Comparison of ENCODE assay signal across 9 mouse cellular contexts in the genomic region with DNA sequence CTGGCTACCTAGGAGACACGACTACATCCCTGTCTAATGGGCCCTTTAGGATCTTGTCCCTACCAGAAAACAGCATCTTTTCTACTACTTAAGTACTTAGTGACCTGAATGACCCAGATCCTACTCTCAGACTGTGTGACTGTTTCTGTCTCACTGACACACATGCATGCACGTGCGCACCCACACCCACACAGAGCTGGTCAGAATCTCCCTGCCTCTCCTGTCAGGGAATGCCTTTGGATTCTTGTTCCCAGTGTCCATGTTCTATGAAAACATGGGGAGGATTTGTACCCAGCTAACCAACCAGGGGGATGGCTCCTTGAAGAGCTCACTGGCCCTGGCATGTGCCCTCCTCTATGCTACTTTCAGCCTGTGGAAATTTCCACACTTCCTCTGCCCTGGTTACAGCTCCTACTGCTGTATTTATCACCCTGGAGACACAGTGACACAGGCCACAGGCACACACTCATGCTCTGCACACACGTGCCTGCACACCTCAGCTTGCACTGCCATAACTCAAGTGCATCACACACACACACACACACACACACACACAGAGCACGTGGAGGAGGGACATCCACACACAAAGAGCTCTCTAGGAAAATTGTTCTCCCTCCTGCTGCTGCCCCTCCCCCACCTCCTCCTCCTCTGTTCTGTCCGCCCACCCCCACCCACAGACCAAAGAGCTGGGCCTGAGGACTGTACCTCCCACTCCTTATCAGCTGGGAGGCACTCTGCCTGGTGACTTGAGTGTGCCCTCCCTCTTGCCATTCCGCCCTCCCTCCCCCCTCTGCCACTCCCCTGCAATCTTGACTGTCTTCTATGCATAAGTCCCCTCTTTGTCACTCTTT. TPM values are rescaled to one million over a fixed set of nuclear protein-coding genes. Genes with fewer than 3 reads are reported as not detected.
A peak's percentile ranks its signal among the peaks of the same experiment; 100 is the strongest.
DNase-seq lines count a peak whose midpoint lies in the region; ATAC-seq and TF ChIP-seq lines count a peak whose summit lies in the region.
"Had no signal": no experiment of that assay in that cellular context is flagged by ENCODE, and none has a peak within 500 bp of the region (broad histone marks: within the 10 kb centered on the region; RNA-seq: fewer than 3 reads in every experiment).

No protein-coding gene starts in this region.

- H3K27ac ChIP-seq in left cerebral cortex, adult 2 months = peak overlapping the region; percentile 78
- H3K27ac ChIP-seq in embryonic facial prominence, embryonic 14.5 days (replicated peaks; ENCODE audit: low read depth, low read length) = 0 out of 2 replicates have a peak overlapping the region, but pooled peaks have one; percentile 6
- H3K27ac ChIP-seq in limb, embryonic 11.5 days (replicated peaks; ENCODE audit: low read depth, low read length) = no peak overlapping the region
- H3K27ac ChIP-seq in midbrain, embryonic 16.5 days (ENCODE audit: low read length) = peak overlapping the region; percentile 59
- H3K27ac ChIP-seq: limb, embryonic 12.5 days had no signal

- no peaks in the 10 kb centered on the region for H3K4me1 ChIP-seq in embryonic facial prominence, embryonic 14.5 days (ENCODE audit: control insufficient read depth, insufficient read depth, low read length)
- H3K4me1 ChIP-seq in limb, embryonic 11.5 days (ENCODE audit: control insufficient read depth, insufficient read depth, low read length) = peaks cover 6% of the 10 kb centered on the region; the same call in 1 of the 2 replicates
- H3K4me1 ChIP-seq in midbrain, embryonic 16.5 days (ENCODE audit: control insufficient read depth, insufficient read depth, low read length) = peaks cover 31% of the 10 kb centered on the region

- H3K9ac ChIP-seq in embryonic facial prominence, embryonic 14.5 days (ENCODE audit: low read depth, low read length) = no peak overlapping the region
- no peak overlapping the region for H3K9ac ChIP-seq in limb, embryonic 11.5 days (ENCODE audit: low read length)
- H3K9ac ChIP-seq in midbrain, embryonic 16.5 days (ENCODE audit: low read depth, low read length) = no peak overlapping the region
- H3K9ac ChIP-seq: limb, embryonic 12.5 days had no signal

- ATAC-seq in embryonic facial prominence, embryonic 14.5 days (ENCODE audit: low read depth) = peak; percentile 13; the same call in 1 of the 2 replicates
- ATAC-seq in limb, embryonic 11.5 days (ENCODE audit: insufficient number of reproducible peaks, low FRiP score, low TSS enrichment, low read depth) = peak; percentile 17; the same call in 1 of the 2 replicates
- ATAC-seq in midbrain, embryonic 16.5 days = peak; percentile 54

- H3K9me3 ChIP-seq in embryonic facial prominence, embryonic 14.5 days (ENCODE audit: control insufficient read depth, low read length) = 0 out of 2 replicates have a peak, but pooled peaks cover 4% of the 10 kb centered on the region
- H3K9me3 ChIP-seq in limb, embryonic 11.5 days (ENCODE audit: control insufficient read depth, low read length) = no peaks in the 10 kb centered on the region
- H3K9me3 ChIP-seq in midbrain, embryonic 16.5 days (replicated peaks; ENCODE audit: control insufficient read depth, low read length, poor library complexity, severe bottlenecking) = no peaks in the 10 kb centered on the region
- H3K9me3 ChIP-seq: limb, embryonic 12.5 days had no signal

- H3K4me3 ChIP-seq in left cerebral cortex, adult 2 months = no peak overlapping the region
- no peak overlapping the region for H3K4me3 ChIP-seq in embryonic facial prominence, embryonic 14.5 days (ENCODE audit: low read depth, low read length)
- H3K4me3 ChIP-seq in limb, embryonic 11.5 days (ENCODE audit: low read depth, low read length) = no peak overlapping the region
- H3K4me3 ChIP-seq in midbrain, embryonic 16.5 days (ENCODE audit: low read depth, low read length) = no peak overlapping the region
- H3K4me3 ChIP-seq: limb, embryonic 12.5 days had no signal

- peaks cover 8% of the 10 kb centered on the region; the same call in 1 of the 2 replicates for H3K27me3 ChIP-seq in embryonic facial prominence, embryonic 14.5 days (replicated peaks; ENCODE audit: control insufficient read depth, insufficient read depth, low read length)
- H3K27me3 ChIP-seq in limb, embryonic 11.5 days (ENCODE audit: control insufficient read depth, insufficient read depth, low read length) = no peaks in the 10 kb centered on the region
- no peaks in the 10 kb centered on the region for H3K27me3 ChIP-seq in midbrain, embryonic 16.5 days (ENCODE audit: control insufficient read depth, insufficient read depth, low read depth, low read length)

- DNase-seq in left cerebral cortex, adult 2 months (ENCODE audit: extremely low spot score in 1 of 2, low spot score in 2 of 2) = no peak
- DNase-seq in left cerebral cortex, adult 18-20 months (ENCODE audit: low spot score in 2 of 2) = no peak
- DNase-seq in embryonic facial prominence, embryonic 14.5 days (ENCODE audit: low spot score) = no peak
- no peak for DNase-seq in limb, embryonic 11.5 days (ENCODE audit: low spot score)
- DNase-seq in urinary bladder, postnatal 10 days (ENCODE audit: low spot score) = no peak
- DNase-seq in frontal cortex, postnatal 10 days (ENCODE audit: low spot score in 2 of 2) = no peak
- no peak for DNase-seq in adrenal gland, postnatal 36 days

- no peak for TF ChIP-seq CTCF in left cerebral cortex, adult 2 months (IDR thresholded peaks at IDR 0.05)

- no peak overlapping the region for H3K4me2 ChIP-seq in embryonic facial prominence, embryonic 14.5 days (ENCODE audit: low read depth, low read length)
- H3K4me2 ChIP-seq in limb, embryonic 11.5 days (ENCODE audit: low read depth, severe bottlenecking) = no peak overlapping the region
- no peak overlapping the region for H3K4me2 ChIP-seq in midbrain, embryonic 16.5 days (ENCODE audit: low read length)
- H3K4me2 ChIP-seq: limb, embryonic 12.5 days had no signal

- 40% methylated on average over 5 of the region's 7 CpGs for WGBS in embryonic facial prominence, embryonic 14.5 days
- WGBS in limb, embryonic 11.5 days = 34% methylated on average over 6 of the region's 7 CpGs
- 23% methylated on average over 7 of the region's 7 CpGs for WGBS in midbrain, embryonic 16.5 days

- H3K36me3 ChIP-seq in embryonic facial prominence, embryonic 14.5 days (ENCODE audit: control insufficient read depth, insufficient read depth, low read length) = peaks cover 22% of the 10 kb centered on the region; the same call in 1 of the 2 replicates
- H3K36me3 ChIP-seq in limb, embryonic 11.5 days (ENCODE audit: control insufficient read depth, insufficient read depth, low read length) = no peaks in the 10 kb centered on the region; the same call in 1 of the 2 replicates
- H3K36me3 ChIP-seq in midbrain, embryonic 16.5 days (ENCODE audit: control insufficient read depth, insufficient read depth, low read length) = no peaks in the 10 kb centered on the region

- intact Hi-C loops in left cerebral cortex, adult 2 months (cut with DNase I) = loop anchor here (2.0 kb wide), 1 partner anchor 126 kb away; no protein-coding TSS in a partner anchor

RNA-seq across cellular contexts. Expression of a gene that starts 4.2 kb away (rescaled TPM):
- 1 to 10 TPM; 1.6 to 3.4 TPM for total RNA-seq in left cerebral cortex, adult 2 months (2021)
- total RNA-seq in left cerebral cortex, adult 18-20 months (2021) = 1 to 10 TPM in 1 of 2 experiments, not detected in 1; 1.3 TPM
- not detected in 2 replicates for polyA plus RNA-seq in embryonic facial prominence, embryonic 14.5 days (2014; fragmentation: Nextera tagmentation; extraction: Ambion mirVana)
- polyA plus RNA-seq in limb, embryonic 11.5 days (2014; fragmentation: Nextera tagmentation; extraction: Ambion mirVana) = 0.21 TPM in 1 of 2 replicates, not detected in the other
- polyA plus RNA-seq in midbrain, embryonic 16.5 days (2015; fragmentation: Nextera tagmentation; extraction: Ambion mirVana) = 0.65 and 0.69 TPM in 2 replicates
- total RNA-seq in adrenal gland, postnatal 36 days (2021) = 1 to 10 TPM in 1 of 2 experiments, not detected in 1; 3.8 TPM
- polyA plus RNA-seq: limb, embryonic 12.5 days had no signal

RNA-seq across cellular contexts. Expression of a gene that starts 6.6 kb away (rescaled TPM):
- 100 to 1,000 TPM; 372 to 375 TPM for total RNA-seq in left cerebral cortex, adult 2 months (2021)
- 100 to 1,000 TPM; 347 to 370 TPM for total RNA-seq in left cerebral cortex, adult 18-20 months (2021)
- polyA plus RNA-seq in embryonic facial prominence, embryonic 14.5 days (2014; fragmentation: Nextera tagmentation; extraction: Ambion mirVana) = 32.1 and 33.0 TPM in 2 replicates
- polyA plus RNA-seq in limb, embryonic 11.5 days (2014; fragmentation: Nextera tagmentation; extraction: Ambion mirVana) = 6.9 TPM in 2 replicates
- polyA plus RNA-seq in midbrain, embryonic 16.5 days (2015; fragmentation: Nextera tagmentation; extraction: Ambion mirVana) = 31.6 and 35.5 TPM in 2 replicates
- total RNA-seq in adrenal gland, postnatal 36 days (2021) = 100 to 1,000 TPM; 163 to 207 TPM
